Mouse (Mus musculus) megakaryocyte, embryonic 14.5 days (primary cell): ENCODE results near the gene Oxsr1. TPM values are rescaled to one million over a fixed set of nuclear protein-coding genes. Genes with fewer than 3 reads are reported as not detected.
"Not testable (repeated sequence)": the region's sequence is repeated elsewhere in the genome, so short reads cannot be mapped to it uniquely, and the experiment has no call there.

ENCODE experiments used
- H3K27me3 ChIP-seq: replicated peaks from 2 replicates; pipeline ENCODE3; 2012; ENCODE audit warnings: inconsistent platforms
- H3K36me3 ChIP-seq: replicated peaks from 2 replicates; pipeline ENCODE3; 2012; ENCODE audit warnings: low read length, inconsistent platforms, mixed read lengths
- H3K4me1 ChIP-seq: 2 replicates; pipeline ENCODE4 v1.6.1; 2012; ENCODE audit warnings: inconsistent platforms
- H3K4me3 ChIP-seq: replicated peaks from 2 replicates; pipeline ENCODE3; 2012; ENCODE audit warnings: moderate library complexity, mild to moderate bottlenecking, inconsistent platforms
- H3K9me3 ChIP-seq: 2 replicates; pipeline ENCODE4 v1.6.1; 2012; ENCODE audit warnings: inconsistent platforms
- FLI1 ChIP-seq: IDR thresholded peaks from 2 replicates; pipeline ENCODE4 v1.6.1; 2012; ENCODE audit warnings: low read length, inconsistent platforms, mixed read lengths
- GATA1 ChIP-seq: IDR thresholded peaks from 3 replicates; pipeline ENCODE4 v1.6.1; 2012; ENCODE audit warnings: mixed read lengths, low read length, inconsistent platforms, borderline replicate concordance
- polyA plus RNA-seq: library from polyadenylated mRNA; stranded (reverse); fragments of >175 nt; gene quantifications from 2 replicates; pipeline ENCODE4 v1.2.3, GENCODE M21; 2012; ENCODE audit warnings: low replicate concordance; ENCODE audit not compliant: insufficient read depth

The Oxsr1 gene
- polyA plus RNA-seq: 5.3 and 8.2 TPM in 2 replicates

- Histone ChIP-seq H3K36me3 (peaks cover 7% of the 10 kb centered on the region), H3K27me3 (no peaks in the 10 kb centered on the region), H3K9me3 (no peaks in the 10 kb centered on the region), H3K4me1 (peaks cover 63% of the 10 kb centered on the region), H3K4me3 (peak within 1 kb of the TSS; percentile 99)
- no peak for TF ChIP-seq FLI1
- TF ChIP-seq GATA1: no peak
These were observed at the start of gene Oxsr1 for GRCm38 (mm10) chr9:119322289-119323259. Oxsr1 (minus strand) TSS chr9:119322427.

DNA sequence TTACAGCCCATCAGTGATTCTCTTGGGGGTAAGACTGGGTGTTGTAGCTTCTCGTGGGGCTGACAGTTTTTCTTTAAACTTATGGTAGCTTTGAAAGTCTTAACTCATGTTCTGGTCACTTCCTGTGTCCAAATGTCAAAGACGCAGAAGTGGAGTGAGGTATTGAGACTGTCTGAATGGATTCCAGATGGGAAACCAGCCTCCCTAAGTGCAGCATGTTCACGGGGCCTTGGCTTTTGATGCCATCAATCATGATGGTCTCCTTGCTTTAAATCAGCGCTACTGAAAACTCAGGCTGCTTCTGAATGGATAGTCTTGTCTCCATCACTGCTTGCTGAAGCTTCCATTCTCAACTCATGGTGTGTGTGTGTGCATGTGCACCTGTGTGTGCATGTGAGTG, 49.0 kb upstream of the Oxsr1 start:
- no peaks in the 10 kb centered on the region for H3K9me3 ChIP-seq
- no peaks in the 10 kb centered on the region for H3K36me3 ChIP-seq
- no peaks in the 10 kb centered on the region; the same call in 1 of the 2 replicates for H3K4me1 ChIP-seq
- peaks cover 3% of the 10 kb centered on the region for H3K27me3 ChIP-seq
- TF ChIP-seq GATA1: no peak
- H3K4me3 ChIP-seq: peak overlapping the region; percentile 39

DNA sequence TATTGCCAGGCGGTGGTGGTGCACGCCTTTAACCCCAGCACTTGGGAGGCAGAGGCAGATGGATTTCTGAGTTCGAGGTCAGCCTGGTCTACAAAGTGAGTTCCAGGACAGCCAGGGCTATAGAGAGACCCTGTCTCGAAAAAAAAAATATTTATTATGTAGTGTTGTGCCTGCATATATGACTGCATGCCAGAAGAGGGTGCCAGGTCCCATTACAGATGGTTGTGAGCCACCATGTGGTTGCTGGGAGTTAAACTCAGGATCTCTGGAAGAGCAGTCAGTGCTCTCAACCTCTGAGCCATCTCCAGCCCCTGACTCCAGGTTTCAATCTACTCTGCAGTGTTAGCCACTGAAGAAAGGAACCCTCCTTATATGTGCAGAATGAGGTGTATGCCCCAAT, 48.5 kb upstream of the Oxsr1 start:
- not testable (repeated sequence) for H3K27me3 ChIP-seq, H3K36me3 ChIP-seq, H3K4me3 ChIP-seq, H3K4me1 ChIP-seq, H3K9me3 ChIP-seq

DNA sequence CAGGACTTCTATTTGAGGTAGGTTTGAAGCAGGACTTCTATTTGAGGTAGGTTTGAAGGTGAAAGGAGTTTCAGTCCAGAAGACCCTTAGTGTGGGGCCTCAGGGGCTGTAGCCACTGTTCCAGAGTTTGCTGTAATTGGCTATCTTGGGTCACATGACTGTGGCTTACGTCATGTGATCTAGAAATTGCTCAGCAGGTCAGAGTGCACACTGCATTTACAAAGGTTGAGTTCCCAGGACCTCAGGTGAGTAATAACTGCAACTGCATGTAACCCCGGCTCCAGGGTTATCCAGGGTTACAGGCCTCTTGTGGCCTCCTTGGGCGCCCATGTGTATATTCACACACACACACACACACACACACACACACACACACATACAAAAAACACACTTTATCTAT, 46.1 kb upstream of the Oxsr1 start:
- no peaks in the 10 kb centered on the region for H3K36me3 ChIP-seq
- no peak for TF ChIP-seq FLI1
- H3K27me3 ChIP-seq: peaks cover 3% of the 10 kb centered on the region
- H3K4me1 ChIP-seq: no peaks in the 10 kb centered on the region; the same call in 1 of the 2 replicates
- no peak overlapping the region for H3K4me3 ChIP-seq
- H3K9me3 ChIP-seq: no peaks in the 10 kb centered on the region

DNA sequence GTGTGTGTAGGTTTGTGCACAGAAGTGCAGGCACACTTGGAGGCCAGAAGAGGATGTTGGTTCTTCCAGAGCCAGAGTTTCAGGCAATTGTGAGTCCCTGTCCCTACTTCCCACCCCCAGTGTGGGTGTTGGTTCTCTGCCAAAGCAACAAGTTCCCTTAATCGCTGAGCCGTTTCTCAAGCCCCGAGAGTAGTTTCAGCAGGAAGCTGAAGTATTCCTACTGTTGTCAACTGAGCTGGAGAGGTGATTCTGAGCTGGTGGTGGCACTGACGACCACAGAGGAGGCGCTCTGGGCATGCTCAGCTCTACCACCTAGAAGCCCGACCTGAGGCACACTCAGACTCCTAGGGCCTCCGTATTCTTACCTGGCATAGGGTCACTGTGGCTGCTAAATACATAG, 43.1 kb upstream of the Oxsr1 start, which contains the start of gene Slc22a14:
Slc22a14 (minus strand) TSS at position 270 of the 400 bp plus-strand sequence.
- Histone ChIP-seq H3K27me3 (peaks cover 11% of the 10 kb centered on the region), H3K4me1 (no peaks in the 10 kb centered on the region; the same call in 1 of the 2 replicates), H3K4me3 (no peak within 1 kb of the TSS), H3K9me3 (no peaks in the 10 kb centered on the region), H3K36me3 (no peaks in the 10 kb centered on the region)
- no peak for TF ChIP-seq GATA1
- no peak for TF ChIP-seq FLI1

DNA sequence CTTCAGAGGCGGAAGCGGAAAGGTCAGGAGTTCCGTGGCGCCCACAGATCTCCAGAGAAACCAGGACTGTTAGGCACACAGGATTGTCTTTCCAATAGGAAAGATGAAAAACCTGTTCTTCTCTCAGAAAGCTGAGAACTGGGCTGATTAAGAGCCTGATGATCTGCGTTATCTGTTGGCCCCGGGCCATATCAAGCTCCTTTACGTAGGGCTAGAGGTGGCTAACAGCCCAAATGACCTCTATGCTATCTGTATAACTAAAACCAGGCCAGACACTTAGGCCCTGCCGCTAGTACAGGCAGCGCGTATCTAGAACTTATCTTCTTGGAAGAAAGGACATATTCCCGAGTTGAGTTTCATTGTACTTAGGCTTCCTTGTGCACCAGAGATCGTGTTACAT, 41.0 kb upstream of the Oxsr1 start:
- H3K36me3 ChIP-seq: no peaks in the 10 kb centered on the region
- H3K4me3 ChIP-seq: no peak overlapping the region
- peaks cover 2% of the 10 kb centered on the region for H3K4me1 ChIP-seq
- no peaks in the 10 kb centered on the region for H3K9me3 ChIP-seq
- TF ChIP-seq FLI1 (no peak), GATA1 (no peak)
- peaks cover 19% of the 10 kb centered on the region for H3K27me3 ChIP-seq

GRCm38 (mm10) chr9:119361416-119361815, 39.2 kb upstream of the Oxsr1 start:
- Histone ChIP-seq H3K27me3 (peaks cover 25% of the 10 kb centered on the region), H3K4me1 (peaks cover 13% of the 10 kb centered on the region), H3K9me3 (no peaks in the 10 kb centered on the region), H3K36me3 (no peaks in the 10 kb centered on the region), H3K4me3 (no peak overlapping the region)
- TF ChIP-seq FLI1: no peak

DNA sequence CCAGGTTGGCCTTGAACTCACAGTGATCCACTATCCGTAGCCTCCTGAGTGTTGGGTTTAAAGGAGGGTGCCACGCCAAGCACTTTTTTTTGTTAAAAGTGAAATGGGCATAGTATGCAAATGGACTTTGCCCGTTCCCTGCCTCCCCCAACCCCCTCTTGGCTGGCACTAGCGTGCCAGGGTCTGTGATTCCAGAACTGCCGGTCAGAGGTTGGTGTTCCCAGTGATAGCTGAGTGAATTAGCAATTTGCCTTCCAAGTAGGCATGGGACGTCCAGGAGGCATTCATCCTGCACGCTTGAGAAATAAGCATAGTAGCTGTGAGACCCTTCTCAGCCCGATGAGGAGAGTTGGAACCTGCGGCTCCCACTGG, 35.8 kb upstream of the Oxsr1 start:
- peaks cover 13% of the 10 kb centered on the region for H3K4me1 ChIP-seq
- no peaks in the 10 kb centered on the region for H3K36me3 ChIP-seq
- H3K9me3 ChIP-seq: no peaks in the 10 kb centered on the region
- peak overlapping the region; percentile 92 for H3K4me3 ChIP-seq
- H3K27me3 ChIP-seq: peaks cover 25% of the 10 kb centered on the region
- TF ChIP-seq FLI1: no peak
- no peak for TF ChIP-seq GATA1

DNA sequence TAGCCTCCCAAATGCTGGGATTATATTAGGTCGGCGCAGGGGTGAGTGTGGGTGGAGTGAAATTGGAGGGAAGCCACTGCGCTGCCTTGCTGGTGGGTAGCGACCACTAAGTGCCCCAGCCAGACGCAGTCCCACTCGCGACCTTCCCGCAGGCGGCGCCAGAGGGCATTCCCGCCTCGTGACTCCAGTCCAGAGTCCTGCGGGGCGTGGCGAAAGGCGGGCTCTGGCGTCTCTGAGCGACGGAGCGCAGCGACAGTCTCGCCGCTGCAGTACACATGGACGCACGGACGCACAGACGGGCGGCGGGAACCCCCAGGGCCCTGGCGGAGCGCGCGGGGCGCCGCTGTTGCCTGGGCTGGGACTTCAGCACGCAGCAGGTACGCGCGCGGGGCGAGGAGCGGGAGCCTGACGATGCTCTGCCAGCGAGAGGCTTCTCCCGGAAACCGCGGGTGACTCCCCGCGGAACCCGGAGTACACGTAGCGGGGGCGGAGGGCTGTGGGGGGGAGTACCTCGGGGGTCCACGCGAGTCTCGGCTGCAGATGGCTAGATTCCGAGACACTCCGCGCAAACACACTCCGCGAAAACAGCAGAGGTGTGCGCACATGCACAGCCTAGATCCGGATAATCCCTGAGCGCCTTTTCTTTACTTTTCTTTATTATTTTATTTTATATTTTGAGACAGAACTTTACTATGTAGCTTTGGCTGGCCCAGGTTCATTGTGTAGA, 35.3 kb upstream of the Oxsr1 start, which contains the start of gene Xylb:
Xylb (plus strand) TSS at position 51 of the 727 bp plus-strand sequence.
- H3K4me1 ChIP-seq: peaks cover 13% of the 10 kb centered on the region
- peaks cover 25% of the 10 kb centered on the region for H3K27me3 ChIP-seq
- no peaks in the 10 kb centered on the region for H3K9me3 ChIP-seq
- H3K4me3 ChIP-seq: peak within 1 kb of the TSS; percentile 92
- no peaks in the 10 kb centered on the region for H3K36me3 ChIP-seq
- no peak for TF ChIP-seq FLI1
- no peak for TF ChIP-seq GATA1

GRCm38 (mm10) chr9:119355943-119356342, 33.7 kb upstream of the Oxsr1 start:
- Histone ChIP-seq H3K9me3 (no peaks in the 10 kb centered on the region), H3K4me1 (peaks cover 20% of the 10 kb centered on the region), H3K36me3 (peaks cover 6% of the 10 kb centered on the region), H3K4me3 (no peak overlapping the region), H3K27me3 (peaks cover 22% of the 10 kb centered on the region)
- TF ChIP-seq FLI1: no peak
- no peak for TF ChIP-seq GATA1
